Mouse (Mus musculus): ENCODE data around the gene Ldb3. TPM values are rescaled to one million over a fixed set of nuclear protein-coding genes. Genes with fewer than 3 reads are reported as not detected.

The Ldb3 gene
- polyA plus RNA-seq, 1 experiment from 2014 or later = 0.79 TPM

- Histone ChIP-seq H3K9me3 (ENCODE audit: low read depth, low read length) (no peaks in the 10 kb centered on the region), H3K27ac (ENCODE audit: low read depth) (no peak overlapping the region), H3K36me3 (ENCODE audit: insufficient read depth) (no peaks in the 10 kb centered on the region), H3K4me2 (no peak overlapping the region), H3K27me3 (ENCODE audit: insufficient read depth, low read length) (no peaks in the 10 kb centered on the region), H3K4me1 (ENCODE audit: insufficient read depth) (no peaks in the 10 kb centered on the region), H3K9ac (no peak overlapping the region), H3K4me3 (ENCODE audit: low read depth, low read length) (no peak overlapping the region)
- 49% methylated on average over 24 of the region's 24 CpGs for WGBS
- DNase-seq = no peak
- no peak; the same call in 1 of the 2 replicates for ATAC-seq (ENCODE audit: insufficient read depth)
- TF ChIP-seq CTCF (IDR thresholded peaks at IDR 0.05; ENCODE audit: low read depth) = no peak
These were observed 2.5 kb upstream of the Ldb3 start for GRCm38 (mm10) chr14:34590743-34591675.

DNA sequence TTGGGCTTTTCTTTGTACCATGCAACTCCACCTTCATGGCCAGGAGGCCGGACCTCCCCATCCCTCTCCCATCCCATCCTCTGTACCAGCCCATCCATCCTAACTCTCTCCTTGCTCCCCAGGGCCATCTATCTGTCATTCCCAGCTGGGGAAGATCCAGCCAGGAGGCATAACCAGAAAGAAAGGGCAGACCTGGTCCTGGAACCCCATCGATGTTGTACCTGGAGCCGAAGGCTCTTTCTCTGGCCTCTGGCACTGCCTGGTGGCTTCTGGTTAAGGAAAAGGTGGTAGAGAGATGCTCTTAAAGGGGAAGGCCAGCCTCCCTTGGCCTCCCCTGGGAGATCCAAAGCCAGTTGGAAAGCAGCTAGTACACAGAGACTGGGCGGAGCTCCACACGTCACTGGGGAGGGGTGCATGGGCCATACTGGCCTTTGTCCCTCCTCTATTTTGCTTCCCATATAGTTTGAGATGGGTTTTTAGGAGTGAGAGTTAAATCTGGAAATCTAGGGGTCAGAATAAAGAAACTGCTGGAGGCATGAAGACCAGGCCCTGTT lies 1.6 kb upstream of the Ldb3 start:
- H3K27ac ChIP-seq (ENCODE audit: low read depth) = no peak overlapping the region
- no peak overlapping the region for H3K4me3 ChIP-seq (ENCODE audit: low read depth, low read length)
- H3K4me1 ChIP-seq (ENCODE audit: insufficient read depth) = no peaks in the 10 kb centered on the region
- H3K9me3 ChIP-seq (ENCODE audit: low read depth, low read length) = no peaks in the 10 kb centered on the region
- no peak for TF ChIP-seq CTCF (IDR thresholded peaks at IDR 0.05; ENCODE audit: low read depth)
- no peak for DNase-seq
- no peaks in the 10 kb centered on the region for H3K36me3 ChIP-seq (ENCODE audit: insufficient read depth)
- H3K4me2 ChIP-seq = no peak overlapping the region
- no peaks in the 10 kb centered on the region for H3K27me3 ChIP-seq (ENCODE audit: insufficient read depth, low read length)
- 86% methylated on average over 5 of the region's 5 CpGs for WGBS
- ATAC-seq (ENCODE audit: insufficient read depth) = no peak
- H3K9ac ChIP-seq = no peak overlapping the region

DNA sequence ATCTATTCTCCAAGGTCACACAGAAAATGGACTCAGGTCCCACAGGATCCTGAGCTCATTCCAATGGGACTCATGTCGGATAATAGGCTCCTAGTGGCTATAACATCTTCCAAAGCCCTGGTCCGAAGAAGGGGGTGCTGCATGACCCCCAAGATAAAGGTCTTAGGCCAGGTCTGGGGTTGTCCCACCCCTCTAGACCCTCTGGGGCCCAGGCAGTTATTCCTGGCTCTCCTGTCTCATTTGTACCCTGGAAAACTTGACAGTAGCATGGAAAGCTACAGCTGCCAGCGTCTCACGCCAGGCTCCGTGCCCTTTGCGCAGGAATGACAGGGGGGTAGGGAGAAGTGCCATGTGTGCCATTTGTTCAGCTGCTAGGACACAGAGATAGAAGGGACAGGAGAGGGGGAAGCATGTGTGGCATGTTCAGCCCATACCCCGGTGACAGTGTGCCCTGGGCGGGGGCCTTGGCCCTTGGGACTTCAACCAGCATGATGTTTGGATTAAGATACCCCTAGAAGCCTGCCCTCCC lies 767 bp upstream of the Ldb3 start:
- Histone ChIP-seq H3K27me3 (ENCODE audit: insufficient read depth, low read length) (no peaks in the 10 kb centered on the region), H3K9ac (no peak overlapping the region), H3K9me3 (ENCODE audit: low read depth, low read length) (no peaks in the 10 kb centered on the region), H3K36me3 (ENCODE audit: insufficient read depth) (no peaks in the 10 kb centered on the region), H3K27ac (ENCODE audit: low read depth) (no peak overlapping the region), H3K4me3 (ENCODE audit: low read depth, low read length) (no peak overlapping the region), H3K4me2 (no peak overlapping the region), H3K4me1 (ENCODE audit: insufficient read depth) (no peaks in the 10 kb centered on the region)
- 86% methylated on average over 8 of the region's 8 CpGs for WGBS
- DNase-seq (no peak), ATAC-seq (ENCODE audit: insufficient read depth) (no peak)
- TF ChIP-seq CTCF (IDR thresholded peaks at IDR 0.05; ENCODE audit: low read depth) = no peak

GRCm38 (mm10) chr14:34588005-34588404 lies 477 bp downstream of the Ldb3 start:
- no peak overlapping the region; the same call in 1 of the 2 replicates for H3K4me3 ChIP-seq (ENCODE audit: low read depth, low read length)
- H3K4me2 ChIP-seq = no peak overlapping the region
- 57% methylated on average over 5 of the region's 5 CpGs for WGBS

DNA sequence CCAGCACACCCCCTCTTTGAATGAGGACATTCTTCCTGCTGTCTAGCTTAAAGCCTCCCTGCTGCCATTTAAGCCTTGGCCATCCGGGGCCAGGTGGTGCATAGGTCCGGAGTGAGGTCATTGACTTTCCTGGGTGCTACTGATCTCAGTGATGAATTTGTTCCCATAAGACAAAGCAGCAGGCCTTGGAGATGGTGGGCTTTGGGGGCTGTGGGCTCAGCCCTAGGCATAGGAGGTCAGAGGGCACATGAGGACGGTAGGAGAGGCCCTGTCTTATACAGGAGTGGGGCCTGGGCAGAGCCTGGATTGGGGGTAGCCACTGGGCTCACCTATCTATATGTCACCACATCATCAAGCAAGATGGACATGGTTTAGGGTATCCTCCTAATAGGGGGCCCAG lies 1.6 kb downstream of the Ldb3 start:
- no peaks in the 10 kb centered on the region for H3K4me1 ChIP-seq (ENCODE audit: insufficient read depth)
- no peak overlapping the region for H3K9ac ChIP-seq
- TF ChIP-seq CTCF (IDR thresholded peaks at IDR 0.05; ENCODE audit: low read depth) = no peak
- DNase-seq (no peak), ATAC-seq (ENCODE audit: insufficient read depth) (no peak)
- H3K27ac ChIP-seq (ENCODE audit: low read depth) = no peak overlapping the region
- H3K36me3 ChIP-seq (ENCODE audit: insufficient read depth) = no peaks in the 10 kb centered on the region
- no peak overlapping the region for H3K4me3 ChIP-seq (ENCODE audit: low read depth, low read length)
- H3K4me2 ChIP-seq = no peak overlapping the region
- WGBS = 64% methylated on average over 3 of the region's 3 CpGs
- no peaks in the 10 kb centered on the region for H3K9me3 ChIP-seq (ENCODE audit: low read depth, low read length)
- no peaks in the 10 kb centered on the region for H3K27me3 ChIP-seq (ENCODE audit: insufficient read depth, low read length)

More at GRCm38 (mm10) chr14:34588005-34588404, 477 bp downstream of the Ldb3 start:
- DNase-seq (no peak), ATAC-seq (ENCODE audit: insufficient read depth) (no peak)
- Histone ChIP-seq H3K9me3 (ENCODE audit: low read depth, low read length) (no peaks in the 10 kb centered on the region), H3K27ac (ENCODE audit: low read depth) (no peak overlapping the region), H3K36me3 (ENCODE audit: insufficient read depth) (no peaks in the 10 kb centered on the region), H3K27me3 (ENCODE audit: insufficient read depth, low read length) (no peaks in the 10 kb centered on the region), H3K4me1 (ENCODE audit: insufficient read depth) (no peaks in the 10 kb centered on the region), H3K9ac (no peak overlapping the region)
- TF ChIP-seq CTCF (IDR thresholded peaks at IDR 0.05; ENCODE audit: low read depth) = no peak

DNA sequence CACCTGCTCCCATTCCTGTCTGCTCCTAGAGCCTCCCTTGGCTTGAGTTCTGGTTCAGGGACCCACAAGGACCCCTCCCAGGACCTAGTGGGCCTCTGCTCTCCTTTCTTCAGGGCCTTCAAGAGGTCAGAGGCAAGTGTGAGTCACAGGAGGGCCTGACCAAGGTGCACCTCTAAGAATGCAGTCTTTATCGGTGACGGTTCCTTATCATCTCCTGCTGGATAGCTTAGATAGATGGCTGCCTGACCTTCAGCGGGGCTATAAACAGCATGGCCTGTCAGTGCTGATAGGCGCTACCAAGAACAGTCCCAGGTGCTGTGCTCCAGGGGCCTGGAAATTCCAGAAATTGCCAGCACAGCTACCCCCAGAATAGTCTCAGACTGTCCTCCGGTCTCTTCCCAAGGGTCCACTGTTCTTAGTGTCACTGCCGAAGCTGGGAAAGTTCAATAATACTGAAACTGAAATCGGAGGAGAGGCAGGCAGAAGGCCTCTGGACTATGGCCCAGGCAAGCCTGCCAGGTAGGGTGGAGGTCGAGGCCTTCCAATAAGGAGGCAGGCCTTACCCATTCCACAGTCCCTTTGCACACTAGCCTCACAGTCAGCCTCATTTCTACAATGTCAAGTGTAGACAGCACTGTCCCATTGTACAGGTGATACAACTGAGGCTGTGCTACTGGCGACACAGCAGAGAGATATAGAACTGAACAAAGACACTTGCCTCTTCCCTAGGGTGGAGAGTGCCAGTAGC lies 3.0 kb downstream of the Ldb3 start:
- no peak for TF ChIP-seq CTCF (IDR thresholded peaks at IDR 0.05; ENCODE audit: low read depth)
- no peak for DNase-seq
- no peaks in the 10 kb centered on the region for H3K27me3 ChIP-seq (ENCODE audit: insufficient read depth, low read length)
- H3K4me2 ChIP-seq = no peak overlapping the region; the same call in 1 of the 2 replicates
- H3K4me1 ChIP-seq (ENCODE audit: insufficient read depth) = no peaks in the 10 kb centered on the region
- no peak overlapping the region for H3K9ac ChIP-seq
- 50% methylated on average over 9 of the region's 9 CpGs for WGBS
- H3K36me3 ChIP-seq (ENCODE audit: insufficient read depth) = no peaks in the 10 kb centered on the region
- ATAC-seq (ENCODE audit: insufficient read depth) = no peak
- H3K9me3 ChIP-seq (ENCODE audit: low read depth, low read length) = no peaks in the 10 kb centered on the region
- H3K4me3 ChIP-seq (ENCODE audit: low read depth, low read length) = no peak overlapping the region
- peak overlapping the region; percentile 24; the same call in 1 of the 2 replicates for H3K27ac ChIP-seq (ENCODE audit: low read depth)
